Mouse (Mus musculus) CD4-positive, CD25-positive, alpha-beta regulatory T cell (primary cell): ENCODE measurements around the gene Shox2. TPM values are rescaled to one million over a fixed set of nuclear protein-coding genes. Genes with fewer than 3 reads are reported as not detected.

ENCODE experiments used
- polyA plus RNA-seq: library from polyadenylated mRNA; unstranded; fragments of 100-300 nt; shearing (Covaris generic); gene quantifications from one replicate; pipeline ENCODE4 v1.2.1, GENCODE M21; 2017

The Shox2 gene
- polyA plus RNA-seq: not detected

GRCm38 (mm10) chr3:66981706-66982105 lies at the start of gene Shox2:
Shox2 (minus strand) TSS chr3:66981771.

GRCm38 (mm10) chr3:66981101-66981661 lies 390 bp downstream of the Shox2 start, which contains the start of gene Rsrc1:
Rsrc1 (plus strand) TSS chr3:66981390.

Other genes starting within 250 kb of the Shox2 start
- 39.1 TPM for gene Rsrc1, start 381 bp downstream of the Shox2 start, polyA plus RNA-seq